ENCODE assay signal across 9 mouse cellular contexts in genomic region chr11:120030145-120030901, GRCm38 (mm10). TPM values are rescaled to one million over a fixed set of nuclear protein-coding genes. Genes with fewer than 3 reads are reported as not detected.
DNase-seq lines count a peak whose midpoint lies in the region; ATAC-seq and TF ChIP-seq lines count a peak whose summit lies in the region.
"Had no signal": no experiment of that assay in that cellular context is flagged by ENCODE, and none has a peak within 500 bp of the region (broad histone marks: within the 10 kb centered on the region; RNA-seq: fewer than 3 reads in every experiment).

No protein-coding gene starts in this region.

- no peaks in the 10 kb centered on the region for H3K9me3 ChIP-seq in forebrain, embryonic 11.5 days (ENCODE audit: control insufficient read depth, low read length)
- H3K9me3 ChIP-seq in forebrain, embryonic 13.5 days (replicated peaks), result no peaks in the 10 kb centered on the region
- no peaks in the 10 kb centered on the region for H3K9me3 ChIP-seq in embryonic facial prominence, embryonic 13.5 days
- no peaks in the 10 kb centered on the region for H3K9me3 ChIP-seq in lung, embryonic 14.5 days (ENCODE audit: low read depth, low read length)
- H3K9me3 ChIP-seq: limb, embryonic 15.5 days had no signal

- no peak overlapping the region for H3K27ac ChIP-seq in forebrain, embryonic 11.5 days (ENCODE audit: low read depth, low read length)
- H3K27ac ChIP-seq in forebrain, embryonic 13.5 days, result no peak overlapping the region
- no peak overlapping the region for H3K27ac ChIP-seq in embryonic facial prominence, embryonic 13.5 days
- H3K27ac ChIP-seq in lung, embryonic 14.5 days (ENCODE audit: low read depth), result no peak overlapping the region
- H3K27ac ChIP-seq: limb, embryonic 15.5 days had no signal

- no peaks in the 10 kb centered on the region for H3K27me3 ChIP-seq in forebrain, embryonic 11.5 days (ENCODE audit: control insufficient read depth, insufficient read depth, low read length)
- no peaks in the 10 kb centered on the region for H3K27me3 ChIP-seq in forebrain, embryonic 13.5 days
- no peaks in the 10 kb centered on the region for H3K27me3 ChIP-seq in embryonic facial prominence, embryonic 13.5 days
- no peaks in the 10 kb centered on the region for H3K27me3 ChIP-seq in lung, embryonic 14.5 days (ENCODE audit: insufficient read depth, low read length)
- H3K27me3 ChIP-seq: limb, embryonic 15.5 days had no signal

- peak; percentile 84 for TF ChIP-seq CTCF in lung, embryonic 14.5 days (IDR thresholded peaks at IDR 0.05; ENCODE audit: low read depth)

- 0 out of 2 replicates have a peak, but pooled peaks cover 2% of the 10 kb centered on the region for H3K4me1 ChIP-seq in forebrain, embryonic 11.5 days (replicated peaks; ENCODE audit: control insufficient read depth, insufficient read depth, low read length)
- H3K4me1 ChIP-seq in forebrain, embryonic 13.5 days, result peaks cover 9% of the 10 kb centered on the region
- peaks cover 16% of the 10 kb centered on the region for H3K4me1 ChIP-seq in embryonic facial prominence, embryonic 13.5 days
- peaks cover 15% of the 10 kb centered on the region; the same call in 1 of the 2 replicates for H3K4me1 ChIP-seq in lung, embryonic 14.5 days (ENCODE audit: insufficient read depth)

- H3K4me2 ChIP-seq in forebrain, embryonic 11.5 days (ENCODE audit: low read depth, low read length, severe bottlenecking), result no peak overlapping the region
- H3K4me2 ChIP-seq in forebrain, embryonic 13.5 days, result no peak overlapping the region
- H3K4me2 ChIP-seq in embryonic facial prominence, embryonic 13.5 days, result no peak overlapping the region
- no peak overlapping the region for H3K4me2 ChIP-seq in lung, embryonic 14.5 days
- H3K4me2 ChIP-seq: limb, embryonic 15.5 days had no signal

- 41% methylated on average over 10 of the region's 10 CpGs for WGBS in forebrain, embryonic 11.5 days
- WGBS in forebrain, embryonic 13.5 days, result 42% methylated on average over 10 of the region's 10 CpGs
- WGBS in embryonic facial prominence, embryonic 13.5 days, result 30% methylated on average over 10 of the region's 10 CpGs
- WGBS in lung, embryonic 14.5 days, result 30% methylated on average over 10 of the region's 10 CpGs

- ATAC-seq in forebrain, embryonic 11.5 days (replicated peaks; ENCODE audit: low FRiP score), result peak; percentile 66
- no peak for ATAC-seq in forebrain, embryonic 13.5 days
- ATAC-seq in embryonic facial prominence, embryonic 13.5 days (ENCODE audit: insufficient number of reproducible peaks, insufficient read depth, low FRiP score, low TSS enrichment, low read depth), result no peak
- ATAC-seq in lung, embryonic 14.5 days (ENCODE audit: insufficient read depth), result peak; percentile 59

- peak; percentile 77 for DNase-seq in forebrain, embryonic 11.5 days (ENCODE audit: low spot score)
- DNase-seq in adrenal gland, adult 2 months, result peak; percentile 61
- peak; percentile 28 for DNase-seq in hindlimb bud, embryonic 11.5 days (ENCODE audit: extremely low spot score, low read depth, low spot score)
- peak; percentile 87 for DNase-seq in lung, embryonic 14.5 days
- peak; percentile 85 for DNase-seq in retina, embryonic 14.5 days (ENCODE audit: low spot score)
- DNase-seq in adipocyte (ENCODE audit: low spot score), result no peak

- H3K9ac ChIP-seq in forebrain, embryonic 11.5 days (ENCODE audit: low read length), result no peak overlapping the region
- no peak overlapping the region for H3K9ac ChIP-seq in forebrain, embryonic 13.5 days
- H3K9ac ChIP-seq in embryonic facial prominence, embryonic 13.5 days, result 0 out of 2 replicates have a peak overlapping the region, but pooled peaks have one; percentile 32
- no peak overlapping the region for H3K9ac ChIP-seq in lung, embryonic 14.5 days
- H3K9ac ChIP-seq: limb, embryonic 15.5 days had no signal

- no peak overlapping the region for H3K4me3 ChIP-seq in forebrain, embryonic 11.5 days (ENCODE audit: low read depth, low read length)
- no peak overlapping the region for H3K4me3 ChIP-seq in forebrain, embryonic 13.5 days
- no peak overlapping the region for H3K4me3 ChIP-seq in embryonic facial prominence, embryonic 13.5 days
- no peak overlapping the region for H3K4me3 ChIP-seq in lung, embryonic 14.5 days (ENCODE audit: low read depth, low read length)
- H3K4me3 ChIP-seq: limb, embryonic 15.5 days had no signal

- H3K36me3 ChIP-seq in forebrain, embryonic 11.5 days (ENCODE audit: control insufficient read depth, insufficient read depth, low read length), result no peaks in the 10 kb centered on the region
- no peaks in the 10 kb centered on the region for H3K36me3 ChIP-seq in forebrain, embryonic 13.5 days (ENCODE audit: poor library complexity, severe bottlenecking)
- no peaks in the 10 kb centered on the region for H3K36me3 ChIP-seq in embryonic facial prominence, embryonic 13.5 days
- H3K36me3 ChIP-seq in lung, embryonic 14.5 days (ENCODE audit: insufficient read depth), result no peaks in the 10 kb centered on the region
- H3K36me3 ChIP-seq: limb, embryonic 15.5 days had no signal

RNA-seq across cellular contexts. Expression of gene Aatk, which starts 16.6 kb away (rescaled TPM):
- polyA plus RNA-seq in forebrain, embryonic 11.5 days (2014; fragmentation: Nextera tagmentation; extraction: Ambion mirVana), result 2.8 and 3.5 TPM in 2 replicates
- polyA plus RNA-seq in forebrain, embryonic 13.5 days (2015; fragmentation: Nextera tagmentation; extraction: Ambion mirVana), result 6.8 and 8.4 TPM in 2 replicates
- total RNA-seq in adrenal gland, adult 2 months (2021), result 10 to 100 TPM in 1 of 2 experiments, 1 to 10 TPM in 1; 9.9 to 15.5 TPM
- polyA plus RNA-seq in adrenal gland, adult 2 months (2012; rRNA removed), result 26.3 and 44.1 TPM in 2 replicates
- 3.6 and 3.7 TPM in 2 replicates for polyA plus RNA-seq in embryonic facial prominence, embryonic 13.5 days (2015; fragmentation: Nextera tagmentation; extraction: Ambion mirVana)
- 2.2 and 2.3 TPM in 2 replicates for polyA plus RNA-seq in lung, embryonic 14.5 days (2014; fragmentation: Nextera tagmentation; extraction: Ambion mirVana)

RNA-seq across cellular contexts. Expression of gene Cep131, which starts 56.3 kb away (rescaled TPM):
- polyA plus RNA-seq in forebrain, embryonic 11.5 days (2014; fragmentation: Nextera tagmentation; extraction: Ambion mirVana), result 50.1 and 51.9 TPM in 2 replicates
- 26.9 and 28.8 TPM in 2 replicates for polyA plus RNA-seq in forebrain, embryonic 13.5 days (2015; fragmentation: Nextera tagmentation; extraction: Ambion mirVana)
- total RNA-seq in adrenal gland, adult 2 months (2021), result 100 to 1,000 TPM in 1 of 2 experiments, 10 to 100 TPM in 1; 74.3 to 121 TPM
- polyA plus RNA-seq in adrenal gland, adult 2 months (2012; rRNA removed), result 33.6 and 50.6 TPM in 2 replicates
- polyA plus RNA-seq in embryonic facial prominence, embryonic 13.5 days (2015; fragmentation: Nextera tagmentation; extraction: Ambion mirVana), result 30.3 and 31.3 TPM in 2 replicates
- polyA plus RNA-seq in lung, embryonic 14.5 days (2014; fragmentation: Nextera tagmentation; extraction: Ambion mirVana), result 22.1 and 27.3 TPM in 2 replicates

Comparison
In these comparisons a context has a peak if more than half of its experiments do, and no peak if none do; other contexts are left out.
1. ATAC-seq: peak in forebrain, embryonic 11.5 days (single experiment) and lung, embryonic 14.5 days (single experiment); none in forebrain, embryonic 13.5 days (single experiment) and embryonic facial prominence, embryonic 13.5 days (single experiment).